Mouse (Mus musculus): ENCODE measurements at regions not wholly inside any gene's neighbourhood (a gene's known extent, or its start where the extent isn't known, plus 50 kb on each side); places are given as distances from the start of the nearest gene placed in this dataset.
A peak's percentile ranks its signal among the peaks of the same experiment; 100 is the strongest.

GRCm38 (mm10) chr4:53320735-53321449 is 119.3 kb upstream of the Slc44a1 start:
- DNase-seq (ENCODE audit: low read depth, low spot score): no peak

DNA sequence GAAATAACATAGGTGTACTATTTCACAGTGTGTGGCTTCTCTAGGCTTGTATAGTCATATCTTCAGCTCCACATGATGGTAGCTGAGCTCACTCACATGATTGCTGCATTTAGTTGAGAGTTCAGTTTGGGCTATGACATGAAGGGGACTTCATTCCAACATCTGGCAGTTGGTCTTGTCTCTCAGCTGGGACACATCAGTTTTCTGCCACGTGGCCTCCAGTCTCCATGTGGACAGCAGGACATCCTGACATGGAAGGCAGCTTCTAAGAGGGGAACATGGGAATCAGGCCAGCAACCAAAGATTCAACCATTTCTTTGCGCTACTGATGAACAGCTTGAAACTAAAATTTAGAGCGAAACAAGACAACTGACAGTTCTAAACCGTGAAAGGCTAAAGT is 121.2 kb upstream of the Slc44a1 start:
- no peak for DNase-seq (ENCODE audit: low read depth, low spot score)

GRCm38 (mm10) chr4:53318181-53318580 is 122.0 kb upstream of the Slc44a1 start:
- DNase-seq (ENCODE audit: low read depth, low spot score): no peak

GRCm38 (mm10) chr4:53317453-53317824 is 122.8 kb upstream of the Slc44a1 start:
- DNase-seq (ENCODE audit: low read depth, low spot score): no peak

DNA sequence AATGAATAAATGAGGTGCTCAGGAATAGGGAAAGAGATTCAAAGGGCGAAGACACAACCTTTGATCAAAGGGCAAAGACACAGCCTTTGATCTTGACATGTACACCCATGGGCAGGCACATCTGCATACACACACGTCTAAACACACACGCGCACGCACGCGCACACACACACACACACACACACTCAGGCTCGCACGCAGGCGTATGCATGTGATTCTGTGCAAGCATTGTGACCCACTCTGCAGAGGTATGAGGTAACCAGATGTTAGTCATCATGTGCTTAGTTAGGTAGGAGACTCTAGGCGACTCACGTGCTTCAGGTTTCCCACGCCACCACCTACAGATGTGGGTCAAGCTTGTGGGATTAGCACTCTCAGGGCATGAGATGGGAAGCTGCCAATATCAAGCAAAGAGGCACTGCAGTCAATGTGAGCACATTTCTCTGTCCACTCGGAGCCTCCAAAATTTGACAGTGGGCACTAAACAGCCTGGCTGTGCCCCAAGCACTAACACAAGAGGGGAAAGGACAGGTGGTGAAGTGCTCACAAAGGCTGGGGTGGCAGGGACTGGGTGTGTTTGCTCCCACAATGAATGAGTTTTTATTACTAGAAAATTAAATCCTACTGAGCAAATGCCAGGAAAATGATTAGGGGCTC is 123.3 kb upstream of the Slc44a1 start:
- no peak for DNase-seq (ENCODE audit: low read depth, low spot score)

DNA sequence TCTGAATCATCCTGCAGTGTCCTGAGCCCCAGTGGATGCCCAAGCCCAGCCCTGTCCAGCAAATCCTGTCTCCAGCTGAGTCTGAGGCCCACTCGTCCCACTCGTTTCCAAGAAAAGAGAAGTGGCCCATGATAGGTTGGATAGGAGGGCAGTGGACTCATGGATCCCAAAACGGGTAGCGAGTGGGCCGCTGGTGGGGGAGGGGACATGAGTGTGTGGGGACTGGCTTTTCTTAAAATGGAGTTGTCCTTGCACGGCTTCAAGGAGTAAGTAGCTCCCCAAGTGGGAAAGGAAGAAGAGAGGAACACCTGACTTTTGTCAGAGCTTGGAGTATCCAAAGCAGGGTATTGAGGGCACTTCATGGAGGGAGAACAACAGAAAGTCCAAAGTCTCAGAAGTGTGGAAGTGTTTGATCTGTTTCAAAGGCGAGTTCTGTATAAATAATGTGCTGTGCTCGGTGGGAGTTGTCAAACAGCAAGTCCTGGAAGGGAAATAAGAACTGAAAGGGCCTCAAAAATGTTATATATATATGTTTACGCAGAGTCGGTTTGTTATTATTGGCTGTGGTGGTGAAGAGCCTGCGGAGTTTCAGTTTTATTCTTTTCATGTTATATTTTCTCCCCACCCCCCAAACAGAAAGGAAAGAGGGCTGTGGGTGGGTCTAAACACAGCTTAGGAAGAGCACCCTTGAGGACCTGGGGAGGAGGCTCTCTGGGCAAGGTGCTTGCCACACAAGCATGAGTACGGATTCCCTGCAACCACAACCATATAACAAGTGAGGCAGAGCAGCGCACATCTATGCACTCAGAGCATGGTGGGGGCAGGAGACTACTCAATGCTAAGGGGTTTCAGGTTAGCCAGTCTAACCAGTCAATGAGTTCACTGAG is 124.1 kb upstream of the Slc44a1 start:
- DNase-seq (ENCODE audit: low read depth, low spot score): no peak

DNA sequence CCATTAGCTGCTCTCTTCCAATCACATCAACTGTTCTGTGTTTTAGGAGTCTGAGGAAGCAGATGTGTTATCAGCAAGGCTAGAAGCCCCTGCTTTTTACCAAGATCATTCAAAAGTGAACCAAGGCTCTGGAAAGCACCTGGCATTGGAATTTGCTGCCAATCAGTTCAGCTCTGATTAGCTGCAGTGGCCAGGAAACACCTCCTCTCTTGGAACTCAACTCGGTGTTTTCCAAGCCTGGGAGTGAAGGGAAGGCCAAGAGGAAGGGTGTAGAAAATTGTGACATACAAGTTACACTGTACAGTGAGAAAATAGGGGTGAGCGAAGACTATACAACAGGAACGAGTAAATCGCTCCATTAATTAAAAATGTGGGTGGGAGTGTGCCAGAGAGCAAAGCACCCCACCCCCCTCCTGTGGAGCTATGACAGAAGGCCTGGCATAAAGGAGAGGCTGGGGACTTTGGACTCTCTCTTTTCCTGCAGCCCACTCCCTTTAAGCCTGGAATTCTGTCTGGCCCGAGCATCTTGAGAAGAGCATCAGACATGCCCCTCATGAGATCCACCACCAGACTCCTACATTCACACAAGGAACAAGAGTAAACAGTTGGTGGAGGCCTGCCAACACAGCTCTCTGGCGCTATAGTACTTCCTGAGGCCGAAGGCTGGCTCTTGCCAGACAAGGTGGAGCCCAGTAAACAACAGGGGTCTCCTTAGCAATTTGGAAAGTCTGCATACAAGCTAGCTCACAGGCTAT is 124.9 kb upstream of the Slc44a1 start:
- DNase-seq (ENCODE audit: low read depth, low spot score): no peak

- DNase-seq (ENCODE audit: low read depth, low spot score): no peak
Measured at GRCm38 (mm10) chr4:53314076-53314475, 126.1 kb upstream of the Slc44a1 start.

- DNase-seq (ENCODE audit: low read depth, low spot score): peak; percentile 13
Measured at GRCm38 (mm10) chr4:53307121-53307520, 133.1 kb upstream of the Slc44a1 start.

DNA sequence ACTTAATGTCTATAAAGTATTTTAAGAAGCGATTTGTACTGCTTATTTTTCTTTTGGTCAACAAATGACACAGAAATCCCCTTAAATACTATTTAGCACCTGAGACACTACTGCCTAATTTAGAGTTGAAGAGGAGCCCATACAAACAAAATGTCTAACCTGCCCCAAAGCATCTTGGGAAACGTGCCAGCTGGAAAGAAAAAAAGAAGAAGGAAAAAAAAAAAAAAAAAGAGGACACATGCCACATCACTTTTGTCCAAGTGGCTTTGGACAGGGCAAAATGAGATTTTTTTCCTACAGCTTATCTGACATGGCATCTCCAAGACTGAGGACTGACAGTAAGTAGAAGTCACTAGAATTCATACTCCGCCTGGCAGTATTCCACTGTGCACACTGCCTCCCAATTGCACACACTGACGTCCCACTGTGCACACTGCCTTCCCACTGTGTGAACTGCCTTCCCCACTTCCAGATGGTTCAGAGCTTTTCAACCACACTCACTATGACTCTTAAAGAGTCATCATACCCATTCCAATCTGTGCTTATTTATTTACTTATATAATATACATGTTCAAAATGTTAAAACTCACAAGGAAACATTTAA is 135.3 kb upstream of the Slc44a1 start:
- DNase-seq (ENCODE audit: low read depth, low spot score): no peak

GRCm38 (mm10) chr4:53304290-53304654 is 135.9 kb upstream of the Slc44a1 start:
- DNase-seq (ENCODE audit: low read depth, low spot score): no peak

DNA sequence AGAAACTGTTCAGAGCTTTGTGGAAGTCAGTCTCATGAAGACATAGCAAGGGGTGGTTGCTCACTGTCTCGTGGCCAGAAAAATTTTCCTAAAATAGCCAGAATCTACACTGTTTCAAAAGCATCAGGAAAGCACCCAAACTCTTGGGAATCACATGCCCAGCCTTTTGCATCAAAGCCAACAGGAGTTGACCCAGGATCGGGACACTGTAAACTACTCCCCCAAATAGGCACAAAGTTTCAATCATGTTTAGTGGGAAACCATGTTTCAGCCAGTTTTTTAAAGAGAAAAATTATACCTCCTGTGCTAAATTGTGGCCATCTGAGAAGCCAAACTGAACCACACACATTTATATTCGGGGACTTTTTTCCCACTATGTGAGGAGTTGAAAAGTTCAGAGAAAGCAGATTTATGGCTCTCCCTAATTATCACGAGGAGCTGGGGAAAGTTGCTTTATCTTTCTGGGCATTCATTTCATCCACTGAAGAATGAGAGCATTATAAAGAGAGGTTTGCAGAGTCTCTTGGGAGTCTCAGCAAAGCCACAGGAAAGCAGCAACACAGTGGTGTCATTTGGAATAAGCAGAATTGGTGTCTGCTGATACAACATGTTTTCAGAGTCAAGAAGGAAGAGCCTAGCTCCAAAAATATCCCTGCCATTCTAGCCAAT is 136.5 kb upstream of the Slc44a1 start:
- no peak for DNase-seq (ENCODE audit: low read depth, low spot score)

DNA sequence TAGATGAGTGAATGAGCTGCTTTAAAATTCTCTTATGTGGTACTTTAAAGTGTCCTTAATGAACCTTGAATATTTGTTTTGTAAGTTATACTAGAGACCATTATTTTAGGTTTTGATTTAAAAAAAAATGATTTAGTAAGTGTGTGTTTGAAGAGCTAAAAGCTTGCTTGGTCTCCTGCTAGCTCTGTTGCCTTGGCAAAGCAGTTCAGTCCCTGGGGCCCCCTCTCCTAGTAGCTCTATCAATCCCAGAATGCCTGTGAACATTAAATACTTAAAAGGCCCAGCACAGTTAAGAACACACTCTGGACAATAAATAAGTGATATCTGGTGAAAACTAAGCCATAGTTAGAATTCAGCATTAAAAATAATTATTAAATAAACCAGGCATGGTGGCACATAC is 138.3 kb upstream of the Abca1 start:
- DNase-seq (ENCODE audit: low read depth, low spot score): no peak

DNA sequence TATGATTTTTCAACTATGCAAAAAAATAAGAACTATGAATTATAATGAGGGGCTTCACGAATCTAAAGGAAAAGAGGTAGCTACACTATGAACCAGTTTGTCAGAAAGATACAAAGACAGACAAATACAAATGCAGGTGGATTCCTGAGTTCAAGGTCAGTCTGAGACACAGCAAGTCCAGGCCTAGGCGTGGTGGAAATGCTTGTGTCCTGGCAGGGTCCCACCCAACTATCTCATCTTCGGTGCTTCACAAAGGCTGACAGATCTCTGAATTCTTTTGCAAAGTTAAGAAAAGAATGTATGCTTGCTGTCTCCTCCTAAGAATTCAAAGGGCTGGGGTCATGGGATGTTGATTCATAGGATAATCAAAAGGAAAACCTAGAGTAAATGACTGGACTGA is 132.9 kb upstream of the Abca1 start:
- no peak for DNase-seq (ENCODE audit: low read depth, low spot score)

- no peak for DNase-seq (ENCODE audit: low read depth, low spot score)
Measured at GRCm38 (mm10) chr4:53277741-53278525, 118.2 kb upstream of the Abca1 start.

GRCm38 (mm10) chr4:53270433-53270832 is 110.7 kb upstream of the Abca1 start:
- DNase-seq (ENCODE audit: low read depth, low spot score): no peak

DNA sequence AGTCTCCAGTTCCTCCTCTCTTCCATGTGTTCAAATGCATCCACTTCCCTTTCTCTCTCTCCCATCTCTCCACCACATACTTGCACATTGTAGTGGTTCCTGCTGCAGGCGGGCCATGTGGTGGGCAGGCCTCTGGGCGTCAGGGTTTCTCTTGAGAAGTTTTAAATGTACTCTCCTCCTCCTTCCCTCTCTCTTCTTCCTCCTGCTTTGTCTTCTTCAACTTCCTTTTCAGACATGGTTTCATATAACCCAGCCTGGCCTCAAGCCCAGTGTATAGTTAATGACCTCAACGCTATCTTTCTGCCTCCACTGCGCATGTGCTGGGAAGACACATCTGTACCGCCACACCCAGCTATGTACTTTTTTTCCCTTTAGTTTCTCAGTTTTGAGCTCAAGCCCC is 110.3 kb upstream of the Abca1 start:
- no peak for DNase-seq (ENCODE audit: low read depth, low spot score)

GRCm38 (mm10) chr4:53269251-53269842 is 109.7 kb upstream of the Abca1 start:
- DNase-seq (ENCODE audit: low read depth, low spot score): no peak

DNA sequence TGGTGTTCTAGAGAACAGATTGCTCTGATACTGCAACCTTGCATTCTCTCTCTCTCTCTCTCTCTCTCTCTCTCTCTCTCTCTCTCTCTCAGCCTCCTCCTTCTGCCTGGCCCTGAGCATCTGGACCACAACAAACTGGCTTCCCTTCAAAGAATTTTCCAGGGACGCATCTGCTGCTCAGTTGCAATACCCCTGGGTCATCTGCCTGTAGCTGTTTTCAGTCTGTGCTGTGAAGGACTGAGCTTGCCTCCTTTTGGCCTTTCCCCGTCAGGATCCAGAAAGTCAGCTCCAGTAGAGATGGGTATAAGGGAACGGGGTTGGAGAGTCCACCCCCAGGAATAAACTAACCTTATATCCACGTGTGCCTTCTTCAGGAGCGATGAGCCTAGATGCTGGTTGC is 105.2 kb upstream of the Abca1 start:
- DNase-seq (ENCODE audit: low read depth, low spot score): no peak

- DNase-seq (ENCODE audit: low read depth, low spot score): no peak
Measured at GRCm38 (mm10) chr4:53264501-53264900, 104.8 kb upstream of the Abca1 start.

All from telencephalon, adult 2 months (tissue).